Mouse (Mus musculus) fibroblast of lung, adult 2 months (primary cell): ENCODE measurements around the gene Disp3.

ENCODE experiments used
- DNase-seq: peaks from one replicate; pipeline ENCODE4 v3.0.0-alpha.2; 2011; ENCODE audit warnings: low read depth

Disp3 gene

DNA sequence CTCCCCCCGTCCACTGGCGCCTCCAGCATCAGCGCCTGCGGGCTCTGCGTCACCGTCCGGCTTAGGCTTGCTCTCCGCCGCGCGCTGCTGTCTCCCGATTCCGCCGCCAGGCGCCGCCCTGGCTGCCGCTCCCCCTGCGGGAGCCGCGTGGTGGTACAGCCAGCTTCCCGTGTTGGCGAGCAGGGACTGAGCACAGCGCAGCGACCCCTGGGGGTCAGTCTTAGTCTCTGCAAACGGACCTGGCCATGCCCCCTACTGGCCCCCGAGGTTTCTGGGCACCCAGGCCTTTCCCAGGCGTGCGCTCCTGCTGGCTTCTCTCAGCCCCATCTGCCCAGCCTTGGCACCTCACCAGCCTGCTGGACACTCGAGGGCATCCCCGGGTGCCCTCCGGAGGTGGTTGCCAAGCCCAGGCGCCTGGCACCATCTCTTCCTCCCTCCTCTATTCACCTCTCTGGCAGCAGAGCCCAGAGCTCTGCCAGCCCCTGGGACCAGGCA, 337 bp upstream of the Disp3 start:
- peak; percentile 17 for DNase-seq

- no peak for DNase-seq
These were observed 724 bp downstream of the Disp3 start for GRCm38 (mm10) chr4:148287041-148287440.

GRCm38 (mm10) chr4:148286226-148287031, 1.3 kb downstream of the Disp3 start:
- no peak for DNase-seq

DNA sequence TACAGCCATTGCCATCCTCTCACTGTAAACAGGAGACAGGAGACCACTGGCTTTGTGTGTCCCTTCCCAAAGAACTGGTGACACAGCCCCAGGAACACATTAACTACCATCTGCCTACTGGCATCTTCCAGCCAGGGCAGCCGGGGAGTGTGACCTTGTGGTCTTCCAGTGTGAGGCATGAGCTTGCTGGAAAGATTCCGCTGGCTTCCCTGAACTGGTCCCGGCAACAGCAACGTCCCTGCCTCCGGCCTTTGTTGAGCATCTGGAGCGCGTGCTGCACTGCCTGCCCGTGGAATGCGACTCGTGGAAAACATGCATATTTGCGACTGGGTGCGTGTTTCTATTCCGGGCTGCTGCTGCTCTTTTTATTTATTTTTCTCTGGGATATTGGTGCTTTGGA, 3.5 kb downstream of the Disp3 start:
- DNase-seq = no peak

DNA sequence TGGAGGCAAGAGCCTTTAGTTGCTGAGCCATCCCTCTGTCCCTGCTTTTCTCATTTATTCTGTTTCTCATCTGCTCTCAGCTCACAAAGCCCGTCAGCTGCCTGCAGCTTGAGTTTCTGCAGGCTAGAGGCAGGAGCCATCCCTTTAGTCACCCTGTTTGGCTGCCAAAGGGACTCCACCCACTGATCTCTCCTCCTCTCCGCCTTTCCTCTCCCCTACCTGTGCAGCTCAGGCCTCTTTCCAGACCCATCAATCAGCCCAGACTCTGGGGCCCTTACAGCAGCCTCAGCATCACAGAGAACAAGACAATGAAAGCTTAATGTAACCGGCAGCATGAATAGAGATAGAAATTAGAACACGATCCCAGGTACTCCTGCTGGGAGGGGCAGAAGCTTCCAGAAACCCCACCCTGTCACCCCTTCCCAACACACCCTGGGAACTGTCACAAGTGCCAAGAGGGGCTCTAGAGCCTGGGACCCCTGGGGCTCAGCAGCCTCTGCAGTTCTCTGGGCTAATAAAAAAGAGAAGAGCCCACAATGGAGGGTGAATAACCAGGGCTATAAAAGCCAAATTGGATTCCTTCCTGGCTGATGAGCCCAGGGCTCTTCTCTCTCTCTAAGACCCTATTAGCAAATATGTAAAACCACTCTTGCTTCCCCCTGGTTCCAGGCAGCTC, 10.8 kb downstream of the Disp3 start:
- DNase-seq = no peak

DNA sequence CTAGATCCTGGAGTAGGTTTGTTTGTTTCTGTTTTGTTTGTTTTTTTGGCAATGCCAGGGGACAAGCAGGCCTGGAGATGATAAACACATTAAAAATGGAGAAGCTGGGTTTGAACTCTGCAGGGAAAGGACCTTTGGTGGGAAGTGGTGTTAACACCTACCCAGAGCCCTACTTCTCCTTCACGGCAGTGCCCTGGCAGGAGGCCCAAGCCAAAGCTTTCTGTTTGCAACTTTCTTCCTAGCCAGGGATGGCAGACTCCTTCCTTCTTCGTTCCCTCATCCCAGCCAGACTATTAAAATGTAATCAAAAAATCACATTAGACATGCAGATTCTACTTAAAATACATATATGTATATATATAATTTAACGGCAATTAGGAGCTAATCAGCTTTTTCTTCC, 13.1 kb downstream of the Disp3 start:
- DNase-seq = no peak

DNA sequence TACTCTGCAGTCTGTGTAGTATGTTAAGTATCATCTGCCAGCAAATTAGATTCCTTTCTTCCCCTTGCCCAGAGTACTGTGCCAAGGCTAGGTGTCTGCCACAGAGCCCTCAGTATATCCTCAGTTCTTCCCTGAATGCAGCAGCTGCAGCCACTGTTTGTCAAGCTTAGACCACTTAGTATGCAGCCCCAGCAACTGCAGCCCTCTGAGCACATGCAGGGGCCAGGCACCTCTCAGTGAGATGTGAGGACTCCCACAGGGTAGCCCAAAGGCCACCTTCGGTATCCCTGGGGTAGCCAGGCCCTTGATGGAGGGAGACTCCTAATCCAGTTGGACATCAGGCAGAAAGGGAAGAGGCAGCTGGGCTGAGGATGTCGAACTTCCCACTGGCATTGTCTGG, 14.5 kb downstream of the Disp3 start:
- no peak for DNase-seq

GRCm38 (mm10) chr4:148271656-148272055, 16.1 kb downstream of the Disp3 start:
- DNase-seq = no peak

- DNase-seq = no peak
These were observed 20.7 kb downstream of the Disp3 start for GRCm38 (mm10) chr4:148266973-148267507.

- DNase-seq = no peak
These were observed 27.8 kb downstream of the Disp3 start for GRCm38 (mm10) chr4:148259941-148260340.

- DNase-seq = no peak
These were observed 38.4 kb downstream of the Disp3 start for GRCm38 (mm10) chr4:148249341-148249740.

- no peak for DNase-seq
These were observed 47.4 kb downstream of the Disp3 start for GRCm38 (mm10) chr4:148240387-148240786.

DNA sequence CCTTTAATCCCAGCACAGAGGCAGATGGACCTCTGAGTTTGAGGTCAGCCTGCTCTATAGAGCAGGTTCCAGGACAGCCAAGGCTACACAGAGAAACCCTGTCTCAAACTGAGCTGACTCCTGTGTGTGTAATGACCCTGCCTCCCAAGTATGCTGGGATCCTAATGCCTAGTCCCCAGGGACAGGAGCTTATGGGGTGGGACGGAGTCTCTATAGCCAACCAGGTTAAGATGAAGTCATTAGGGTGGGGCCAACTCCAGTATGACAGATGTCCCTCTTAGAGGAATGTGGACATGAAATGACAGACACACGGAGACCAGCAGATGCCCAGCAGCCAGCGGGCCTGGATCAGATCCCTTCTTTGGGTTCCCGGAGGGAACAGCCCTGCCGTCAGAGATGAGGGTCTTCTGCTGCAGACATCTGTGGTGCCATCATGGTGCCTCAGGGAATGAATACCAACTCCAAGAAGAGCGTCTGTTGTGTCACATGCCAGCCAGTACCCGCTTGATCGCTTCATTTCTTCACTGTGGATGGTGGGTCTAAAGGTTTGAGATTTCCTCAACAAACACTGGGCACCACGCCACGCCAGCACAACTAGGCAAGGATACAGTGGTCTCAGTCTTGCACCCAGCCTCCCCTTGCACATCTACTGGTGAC, 48.2 kb downstream of the Disp3 start:
- DNase-seq = no peak

DNA sequence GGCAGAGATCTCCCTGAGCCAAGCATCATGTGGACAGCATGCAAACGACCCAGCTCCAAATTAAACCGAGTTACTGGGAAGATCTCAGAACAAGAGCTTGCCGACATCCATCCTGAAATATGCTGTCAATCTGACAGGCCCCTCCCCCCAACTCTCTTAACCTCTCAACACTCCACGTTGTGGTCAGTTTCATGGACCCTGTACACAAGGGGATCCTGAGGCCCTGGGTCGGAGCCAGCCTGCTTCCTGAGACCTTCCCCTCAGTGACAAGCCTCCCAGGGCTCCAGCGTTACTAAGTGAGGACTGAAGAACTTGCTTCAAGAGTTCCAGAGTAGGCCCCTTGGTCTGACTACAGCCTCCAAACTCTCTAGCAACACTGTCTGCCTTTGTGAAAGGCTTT, 48.8 kb downstream of the Disp3 start:
- no peak for DNase-seq

- DNase-seq = no peak
These were observed 49.5 kb downstream of the Disp3 start for GRCm38 (mm10) chr4:148238218-148238617.

- DNase-seq = no peak
These were observed 51.1 kb downstream of the Disp3 start for GRCm38 (mm10) chr4:148236664-148237063.

DNA sequence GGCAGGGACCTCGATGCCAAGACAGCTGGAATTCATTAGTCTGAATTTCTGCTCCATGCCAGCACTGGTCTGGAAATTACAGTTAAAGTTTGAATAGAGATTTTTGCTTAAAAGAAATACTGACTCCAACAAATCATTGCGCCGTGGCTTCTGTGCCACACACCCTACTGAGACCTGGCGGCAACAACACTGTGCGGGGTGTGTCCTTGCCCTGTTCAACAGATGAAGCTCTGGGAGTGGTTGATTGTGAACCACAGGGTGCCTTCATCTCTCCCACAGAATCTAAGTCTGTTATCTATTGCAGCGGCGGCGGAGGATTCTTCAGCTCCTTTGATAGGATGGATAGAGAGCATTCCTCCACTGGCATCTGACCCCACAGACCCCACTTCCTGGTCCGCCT, 54.7 kb downstream of the Disp3 start:
- DNase-seq = no peak

DNA sequence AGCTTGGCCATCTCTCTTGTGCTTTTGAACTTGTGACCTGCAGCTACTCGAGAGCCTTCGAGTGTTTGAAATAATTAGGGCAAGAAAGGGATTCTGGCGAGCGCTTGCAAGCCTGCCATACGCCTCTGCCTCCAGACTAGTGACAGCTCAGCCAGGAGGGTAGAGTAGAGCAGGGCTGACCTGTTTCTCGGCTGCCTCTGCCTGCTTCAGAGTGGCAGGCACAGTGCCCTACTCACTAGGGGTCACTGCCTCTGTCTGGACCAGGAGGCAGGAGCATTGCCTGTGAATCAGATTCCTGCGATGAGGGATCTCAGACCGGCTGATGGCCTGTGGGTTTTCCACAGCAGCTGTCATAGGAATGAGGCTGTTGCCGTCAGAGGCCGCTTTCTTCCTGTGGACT, 55.1 kb downstream of the Disp3 start:
- no peak for DNase-seq

DNA sequence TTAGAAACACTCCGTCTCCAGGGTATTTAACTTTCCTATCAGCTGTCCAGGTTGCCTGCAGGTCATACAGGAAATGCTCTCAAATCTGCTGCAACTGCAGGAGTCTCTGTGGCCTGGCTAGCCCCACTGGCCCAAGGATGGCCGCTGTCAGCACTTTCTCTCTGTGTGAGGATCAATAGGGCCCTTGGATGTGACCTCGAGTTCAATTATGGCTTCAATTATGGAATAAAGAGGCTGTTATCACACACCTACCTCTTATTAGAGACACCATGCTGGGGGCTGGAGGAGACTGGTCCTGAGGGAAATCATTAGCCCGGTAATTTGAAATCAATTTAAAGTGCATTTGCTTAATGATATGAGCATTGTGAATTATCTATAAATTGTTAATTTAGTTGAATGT, 55.6 kb downstream of the Disp3 start:
- DNase-seq = no peak

DNA sequence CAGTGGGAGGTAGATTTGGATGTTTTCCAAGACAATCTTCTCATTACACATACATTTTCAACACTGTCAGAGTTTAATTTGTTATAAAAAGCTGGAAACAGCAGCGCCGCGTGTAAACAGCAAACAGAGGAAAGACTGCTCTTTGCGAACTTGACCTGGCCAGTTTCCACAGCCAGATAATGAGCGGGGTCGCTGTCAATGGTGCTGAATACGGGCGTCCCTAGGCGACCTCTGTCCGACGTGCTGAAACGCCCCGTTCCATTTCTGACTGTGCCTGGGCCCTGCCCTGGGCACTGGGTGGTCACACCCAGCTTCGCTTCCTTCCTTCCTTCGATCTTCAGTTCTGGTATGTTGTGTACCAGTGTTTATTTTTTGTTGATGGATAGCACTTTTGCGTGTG, 58.1 kb downstream of the Disp3 start:
- no peak for DNase-seq

GRCm38 (mm10) chr4:148222983-148223382, 64.8 kb downstream of the Disp3 start:
- no peak for DNase-seq

DNA sequence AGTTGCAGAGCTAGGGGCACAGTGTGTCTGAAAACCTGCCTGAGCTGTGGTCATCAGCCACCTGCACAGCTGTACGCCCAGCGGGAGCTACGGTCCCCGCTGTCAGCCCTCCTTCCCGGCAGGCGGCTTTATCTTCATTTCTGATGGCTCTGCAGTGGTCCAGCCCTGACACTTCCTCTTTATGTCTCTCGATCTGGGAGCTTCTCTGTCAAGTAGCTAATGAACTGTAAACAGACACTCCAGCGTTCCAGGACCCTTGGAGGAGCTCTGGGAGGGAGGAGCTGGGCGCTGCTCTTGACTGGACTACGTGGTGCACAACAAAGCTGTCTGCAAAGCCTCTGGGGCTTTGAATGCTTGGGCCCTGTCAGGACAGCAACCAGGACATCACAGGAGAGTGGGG, 67.1 kb downstream of the Disp3 start:
- no peak for DNase-seq

DNA sequence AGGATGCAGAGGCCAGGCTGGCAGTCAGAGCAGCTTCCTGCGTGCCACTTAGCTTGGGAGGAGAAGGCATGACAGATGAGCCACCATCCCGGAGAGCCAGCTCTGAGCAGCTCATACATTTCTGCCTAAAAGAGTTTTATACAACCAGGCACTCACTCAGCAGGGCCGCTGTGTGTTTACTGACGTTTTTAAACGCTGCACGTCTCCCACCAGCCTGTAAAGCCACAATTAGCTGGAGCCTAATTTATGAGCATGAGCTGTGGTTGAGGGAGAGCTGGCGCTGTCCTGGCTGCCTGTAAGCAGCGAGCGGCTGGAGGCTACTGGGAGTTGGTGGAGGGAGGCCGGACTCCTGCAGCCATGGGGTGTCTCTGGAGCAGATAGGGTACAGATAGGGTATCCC, 69.5 kb downstream of the Disp3 start:
- no peak for DNase-seq
